Mouse (Mus musculus) forebrain, embryonic 15.5 days (tissue): ENCODE data around the gene Tmc3. TPM values are rescaled to one million over a fixed set of nuclear protein-coding genes. Genes with fewer than 3 reads are reported as not detected.

Experiments used
- ATAC-seq: fragments of 200-750 bp; cut with Nextera tagmentation; replicated peaks from 2 replicates; pipeline ENCODE4 v1.8.0; 2017; ENCODE audit warnings: mild to moderate bottlenecking, moderate TSS enrichment, moderate library complexity
- H3K27ac ChIP-seq: fragments of 300-500 bp; sonication (generic); replicated peaks from 2 replicates; pipeline ENCODE4 v1.5.1; 2015; ENCODE audit warnings: mild to moderate bottlenecking, inconsistent platforms
- H3K27me3 ChIP-seq: fragments of 300-500 bp; sonication (generic); 2 replicates; pipeline ENCODE4 v1.6.1; 2015; ENCODE audit warnings: inconsistent platforms
- H3K36me3 ChIP-seq: fragments of 300-500 bp; sonication (generic); 2 replicates; pipeline ENCODE4 v1.6.1; 2015; ENCODE audit warnings: mild to moderate bottlenecking, inconsistent platforms
- H3K4me1 ChIP-seq: fragments of 300-500 bp; sonication (generic); 2 replicates; pipeline ENCODE4 v1.6.1; 2015; ENCODE audit warnings: inconsistent platforms
- H3K4me2 ChIP-seq: fragments of 300-500 bp; sonication (generic); replicated peaks from 2 replicates; pipeline ENCODE4 v1.6.1; 2015; ENCODE audit warnings: mild to moderate bottlenecking, inconsistent platforms
- H3K4me3 ChIP-seq: fragments of 300-500 bp; sonication (generic); 2 replicates; pipeline ENCODE4 v1.5.1; 2015; ENCODE audit warnings: mild to moderate bottlenecking, inconsistent platforms
- H3K9ac ChIP-seq: fragments of 300-500 bp; sonication (generic); replicated peaks from 2 replicates; pipeline ENCODE4 v1.6.1; 2015; ENCODE audit warnings: mild to moderate bottlenecking, inconsistent platforms
- H3K9me3 ChIP-seq: fragments of 300-500 bp; sonication (generic); 2 replicates; pipeline ENCODE4 v1.6.1; 2016; ENCODE audit warnings: inconsistent platforms
- WGBS: fragments of 180-500 bp; shearing (Covaris S2); methylation state at CpG from one replicate; pipeline ENCODE4 v1.1.7; 2015; ENCODE audit warnings: mixed read lengths; 5-methylcytosine and 5-hydroxymethylcytosine counted together
- polyA plus RNA-seq: library from polyadenylated mRNA; unstranded; fragments of >200 nt; fragmentation: Nextera tagmentation; extraction: Ambion mirVana; gene quantifications from 2 replicates; pipeline ENCODE4 v1.2.1, GENCODE M21; 2015

The Tmc3 gene
- polyA plus RNA-seq, 1 experiment from 2014 or later = 0.28 TPM

GRCm38 (mm10) chr7:83565976-83566375 is 18.8 kb upstream of the Tmc3 start:
- 24% methylated on average over 7 of the region's 7 CpGs for WGBS
- H3K27ac ChIP-seq = no peak overlapping the region
- H3K4me1 ChIP-seq = no peaks in the 10 kb centered on the region
- no peak for ATAC-seq
- H3K4me2 ChIP-seq = no peak overlapping the region
- H3K9ac ChIP-seq = no peak overlapping the region
- H3K9me3 ChIP-seq = no peaks in the 10 kb centered on the region
- no peak overlapping the region for H3K4me3 ChIP-seq
- H3K36me3 ChIP-seq = no peaks in the 10 kb centered on the region
- H3K27me3 ChIP-seq = no peaks in the 10 kb centered on the region

- Histone ChIP-seq H3K9me3 (no peaks in the 10 kb centered on the region), H3K27ac (no peak overlapping the region), H3K27me3 (no peaks in the 10 kb centered on the region), H3K4me2 (no peak overlapping the region), H3K4me3 (no peak overlapping the region), H3K9ac (no peak overlapping the region), H3K4me1 (no peaks in the 10 kb centered on the region), H3K36me3 (no peaks in the 10 kb centered on the region)
- ATAC-seq = no peak
- WGBS = 54% methylated on average over 16 of the region's 16 CpGs
Measured at GRCm38 (mm10) chr7:83567841-83568500, 16.8 kb upstream of the Tmc3 start.

- no peaks in the 10 kb centered on the region for H3K9me3 ChIP-seq
- no peak overlapping the region for H3K4me2 ChIP-seq
- H3K4me1 ChIP-seq = no peaks in the 10 kb centered on the region
- WGBS = 88% methylated on average over 2 of the region's 2 CpGs
- H3K27ac ChIP-seq = no peak overlapping the region
- no peaks in the 10 kb centered on the region for H3K27me3 ChIP-seq
- H3K4me3 ChIP-seq = no peak overlapping the region
- no peak for ATAC-seq
- no peak overlapping the region for H3K9ac ChIP-seq
- no peaks in the 10 kb centered on the region for H3K36me3 ChIP-seq
Measured at GRCm38 (mm10) chr7:83568815-83569214, 15.9 kb upstream of the Tmc3 start.

- no peak overlapping the region for H3K4me3 ChIP-seq
- no peaks in the 10 kb centered on the region for H3K9me3 ChIP-seq
- no peaks in the 10 kb centered on the region for H3K36me3 ChIP-seq
- 91% methylated on average over 2 of the region's 2 CpGs for WGBS
- no peak overlapping the region for H3K27ac ChIP-seq
- H3K4me1 ChIP-seq = no peaks in the 10 kb centered on the region
- H3K9ac ChIP-seq = no peak overlapping the region
- no peak for ATAC-seq
- H3K4me2 ChIP-seq = no peak overlapping the region
- H3K27me3 ChIP-seq = no peaks in the 10 kb centered on the region
Measured at GRCm38 (mm10) chr7:83569436-83569835, 15.3 kb upstream of the Tmc3 start.

GRCm38 (mm10) chr7:83571077-83571476 is 13.7 kb upstream of the Tmc3 start:
- H3K27ac ChIP-seq = no peak overlapping the region
- H3K9me3 ChIP-seq = no peaks in the 10 kb centered on the region
- no peaks in the 10 kb centered on the region for H3K36me3 ChIP-seq
- H3K4me3 ChIP-seq = no peak overlapping the region
- H3K4me1 ChIP-seq = no peaks in the 10 kb centered on the region
- 56% methylated on average over 4 of the region's 4 CpGs for WGBS
- no peak overlapping the region for H3K4me2 ChIP-seq
- H3K27me3 ChIP-seq = no peaks in the 10 kb centered on the region
- no peak overlapping the region for H3K9ac ChIP-seq
- ATAC-seq = no peak

- 63% methylated on average over 3 of the region's 3 CpGs for WGBS
- no peak overlapping the region for H3K4me3 ChIP-seq
- H3K36me3 ChIP-seq = no peaks in the 10 kb centered on the region
- no peaks in the 10 kb centered on the region for H3K9me3 ChIP-seq
- no peak overlapping the region for H3K9ac ChIP-seq
- no peaks in the 10 kb centered on the region for H3K27me3 ChIP-seq
- no peak overlapping the region for H3K4me2 ChIP-seq
- no peak for ATAC-seq
- no peak overlapping the region for H3K27ac ChIP-seq
- H3K4me1 ChIP-seq = no peaks in the 10 kb centered on the region
Measured at GRCm38 (mm10) chr7:83571901-83572300, 12.8 kb upstream of the Tmc3 start.

GRCm38 (mm10) chr7:83572451-83572850 is 12.3 kb upstream of the Tmc3 start:
- H3K36me3 ChIP-seq = no peaks in the 10 kb centered on the region
- no peak overlapping the region for H3K9ac ChIP-seq
- no peaks in the 10 kb centered on the region for H3K9me3 ChIP-seq
- no peaks in the 10 kb centered on the region for H3K27me3 ChIP-seq
- no peaks in the 10 kb centered on the region for H3K4me1 ChIP-seq
- no peak overlapping the region for H3K4me2 ChIP-seq
- no peak overlapping the region for H3K4me3 ChIP-seq
- no peak for ATAC-seq
- 73% methylated on average over 2 of the region's 2 CpGs for WGBS
- no peak overlapping the region for H3K27ac ChIP-seq

- Histone ChIP-seq H3K4me1 (peaks cover 7% of the 10 kb centered on the region), H3K4me2 (no peak overlapping the region), H3K4me3 (no peak overlapping the region), H3K9ac (no peak overlapping the region), H3K9me3 (no peaks in the 10 kb centered on the region), H3K27me3 (no peaks in the 10 kb centered on the region), H3K36me3 (no peaks in the 10 kb centered on the region), H3K27ac (no peak overlapping the region)
- 50% methylated on average over 4 of the region's 4 CpGs for WGBS
- no peak for ATAC-seq
Measured at GRCm38 (mm10) chr7:83580946-83581345, 3.8 kb upstream of the Tmc3 start.

- H3K36me3 ChIP-seq = no peaks in the 10 kb centered on the region
- no peak overlapping the region for H3K4me3 ChIP-seq
- H3K9ac ChIP-seq = no peak overlapping the region
- no peak for ATAC-seq
- WGBS = 61% methylated on average over 3 of the region's 3 CpGs
- H3K4me1 ChIP-seq = no peaks in the 10 kb centered on the region
- H3K27ac ChIP-seq = no peak overlapping the region
- H3K27me3 ChIP-seq = no peaks in the 10 kb centered on the region
- no peaks in the 10 kb centered on the region for H3K9me3 ChIP-seq
- no peak overlapping the region for H3K4me2 ChIP-seq
Measured at GRCm38 (mm10) chr7:83594056-83594455, 9.3 kb downstream of the Tmc3 start.

GRCm38 (mm10) chr7:83597063-83597462 is 12.3 kb downstream of the Tmc3 start:
- 91% methylated on average over 3 of the region's 3 CpGs for WGBS

GRCm38 (mm10) chr7:83598997-83599912 is 14.5 kb downstream of the Tmc3 start:
- H3K4me2 ChIP-seq = no peak overlapping the region
- H3K4me3 ChIP-seq = no peak overlapping the region
- H3K27me3 ChIP-seq = no peaks in the 10 kb centered on the region
- H3K9ac ChIP-seq = no peak overlapping the region
- no peaks in the 10 kb centered on the region for H3K4me1 ChIP-seq
- no peak for ATAC-seq
- H3K27ac ChIP-seq = no peak overlapping the region
- no peaks in the 10 kb centered on the region for H3K36me3 ChIP-seq
- 91% methylated on average over 13 of the region's 13 CpGs for WGBS
- H3K9me3 ChIP-seq = no peaks in the 10 kb centered on the region

More at GRCm38 (mm10) chr7:83597063-83597462, 12.3 kb downstream of the Tmc3 start:
- Histone ChIP-seq H3K4me2 (no peak overlapping the region), H3K9me3 (no peaks in the 10 kb centered on the region), H3K36me3 (no peaks in the 10 kb centered on the region), H3K27me3 (no peaks in the 10 kb centered on the region), H3K27ac (no peak overlapping the region), H3K4me3 (no peak overlapping the region), H3K9ac (no peak overlapping the region), H3K4me1 (no peaks in the 10 kb centered on the region)
- no peak for ATAC-seq

- H3K9me3 ChIP-seq = no peaks in the 10 kb centered on the region
- H3K9ac ChIP-seq = no peak overlapping the region
- ATAC-seq = no peak
- no peak overlapping the region for H3K4me2 ChIP-seq
- H3K27ac ChIP-seq = no peak overlapping the region
- no peak overlapping the region for H3K4me3 ChIP-seq
- 63% methylated on average over 8 of the region's 8 CpGs for WGBS
- H3K36me3 ChIP-seq = no peaks in the 10 kb centered on the region
- no peaks in the 10 kb centered on the region for H3K27me3 ChIP-seq
- H3K4me1 ChIP-seq = no peaks in the 10 kb centered on the region
Measured at GRCm38 (mm10) chr7:83599913-83600286, 15.2 kb downstream of the Tmc3 start.
